Mouse (Mus musculus): ENCODE results near the gene Irak1. TPM values are rescaled to one million over a fixed set of nuclear protein-coding genes. Genes with fewer than 3 reads are reported as not detected.

The Irak1 gene
- polyA plus RNA-seq, 1 experiment from 2014 or later: 56.7 TPM

DNA sequence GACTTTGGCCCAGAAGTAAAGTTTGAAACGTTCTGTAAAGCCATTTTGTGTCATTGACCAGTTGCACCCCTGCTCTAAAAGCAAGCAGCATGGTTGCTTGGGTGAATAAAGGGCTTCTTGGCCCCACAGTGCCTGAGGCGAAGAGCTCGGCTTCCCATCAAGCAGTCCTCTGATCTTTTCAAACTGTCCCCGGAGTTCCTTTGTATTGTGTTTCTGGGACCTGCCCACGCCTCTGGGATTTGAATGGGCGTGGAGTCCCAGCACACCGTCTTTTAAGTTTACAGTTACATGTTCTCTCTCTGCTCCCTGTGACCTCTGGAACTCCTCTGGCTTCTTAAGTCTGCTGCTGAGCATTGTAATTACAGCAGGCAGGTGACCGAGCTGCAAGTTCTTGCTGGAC is 15.7 kb downstream of the Irak1 start:
- H3K4me1 ChIP-seq (replicated peaks; ENCODE audit: control insufficient read depth, insufficient read depth, low read length): no peaks in the 10 kb centered on the region
- 26% methylated on average over 8 of the region's 8 CpGs for WGBS
- H3K9me3 ChIP-seq (ENCODE audit: control insufficient read depth, low read length): no peaks in the 10 kb centered on the region
- ATAC-seq (replicated peaks; ENCODE audit: low FRiP score) (no peak), DNase-seq (ENCODE audit: low spot score) (peak; percentile 52)
- no peak overlapping the region for H3K27ac ChIP-seq (ENCODE audit: low read depth, low read length)
- H3K9ac ChIP-seq (ENCODE audit: low read length): no peak overlapping the region
- H3K36me3 ChIP-seq (ENCODE audit: control insufficient read depth, insufficient read depth, low read length): no peaks in the 10 kb centered on the region
- no peak overlapping the region for H3K4me3 ChIP-seq (ENCODE audit: low read depth, low read length)
- no peaks in the 10 kb centered on the region for H3K27me3 ChIP-seq (ENCODE audit: control insufficient read depth, insufficient read depth, low read length)
- no peak overlapping the region for H3K4me2 ChIP-seq (ENCODE audit: low read depth, low read length, severe bottlenecking)

DNA sequence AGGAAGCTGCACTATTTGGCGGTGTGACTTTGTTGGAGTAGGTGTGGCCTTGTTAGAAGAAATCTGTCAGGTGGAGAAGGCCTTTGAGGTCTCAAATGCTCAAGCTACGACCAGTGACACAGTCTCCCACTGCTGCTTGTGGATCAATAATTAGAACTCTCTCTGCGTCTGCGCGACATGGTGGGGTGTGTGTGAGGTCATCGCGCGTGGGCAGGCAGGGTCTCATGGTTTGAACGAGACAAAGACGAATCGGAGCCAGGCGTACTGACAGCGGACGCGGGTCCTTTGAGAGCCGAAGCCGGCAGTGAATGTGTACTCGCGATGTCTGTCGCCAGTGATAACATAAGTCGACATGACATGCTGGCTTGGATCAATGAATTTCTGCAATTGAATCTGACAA is 17.3 kb downstream of the Irak1 start:
- no peak overlapping the region for H3K9ac ChIP-seq (ENCODE audit: low read length)
- H3K27me3 ChIP-seq (ENCODE audit: control insufficient read depth, insufficient read depth, low read length): no peaks in the 10 kb centered on the region
- ATAC-seq (replicated peaks; ENCODE audit: low FRiP score): no peak
- 86% methylated on average over 21 of the region's 21 CpGs for WGBS
- no peaks in the 10 kb centered on the region for H3K4me1 ChIP-seq (replicated peaks; ENCODE audit: control insufficient read depth, insufficient read depth, low read length)
- H3K27ac ChIP-seq (ENCODE audit: low read depth, low read length): no peak overlapping the region
- H3K4me2 ChIP-seq (ENCODE audit: low read depth, low read length, severe bottlenecking): no peak overlapping the region
- no peaks in the 10 kb centered on the region for H3K36me3 ChIP-seq (ENCODE audit: control insufficient read depth, insufficient read depth, low read length)
- no peaks in the 10 kb centered on the region for H3K9me3 ChIP-seq (ENCODE audit: control insufficient read depth, low read length)
- no peak overlapping the region for H3K4me3 ChIP-seq (ENCODE audit: low read depth, low read length)
- no peak for DNase-seq (ENCODE audit: low spot score)

DNA sequence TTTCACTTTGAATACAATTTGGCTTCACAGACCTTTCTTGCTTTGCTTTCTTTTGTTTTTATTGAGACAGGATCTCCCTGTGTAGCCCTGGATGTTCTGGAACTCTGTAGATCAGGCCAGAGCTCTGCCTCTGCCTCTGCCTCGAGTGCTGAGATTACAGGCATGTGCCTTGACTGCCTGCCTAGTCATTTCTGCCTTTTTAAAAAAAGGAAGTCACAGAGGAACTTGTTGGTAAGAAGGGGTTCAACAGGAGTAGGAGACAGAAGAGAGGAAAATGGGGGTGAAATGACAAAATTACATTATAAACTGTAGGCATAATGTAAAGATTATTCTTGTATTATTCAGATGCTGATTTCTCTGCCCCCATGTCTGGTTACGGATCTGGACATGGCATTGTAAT is 20.1 kb downstream of the Irak1 start:
- no peaks in the 10 kb centered on the region for H3K9me3 ChIP-seq (ENCODE audit: control insufficient read depth, low read length)
- ATAC-seq (replicated peaks; ENCODE audit: low FRiP score) (no peak), DNase-seq (ENCODE audit: low spot score) (no peak)
- 68% methylated on average over 2 of the region's 2 CpGs for WGBS
- H3K27me3 ChIP-seq (ENCODE audit: control insufficient read depth, insufficient read depth, low read length): no peaks in the 10 kb centered on the region
- no peak overlapping the region for H3K4me2 ChIP-seq (ENCODE audit: low read depth, low read length, severe bottlenecking)
- H3K36me3 ChIP-seq (ENCODE audit: control insufficient read depth, insufficient read depth, low read length): no peaks in the 10 kb centered on the region
- no peaks in the 10 kb centered on the region for H3K4me1 ChIP-seq (replicated peaks; ENCODE audit: control insufficient read depth, insufficient read depth, low read length)
- H3K27ac ChIP-seq (ENCODE audit: low read depth, low read length): no peak overlapping the region
- H3K4me3 ChIP-seq (ENCODE audit: low read depth, low read length): no peak overlapping the region
- H3K9ac ChIP-seq (ENCODE audit: low read length): no peak overlapping the region

DNA sequence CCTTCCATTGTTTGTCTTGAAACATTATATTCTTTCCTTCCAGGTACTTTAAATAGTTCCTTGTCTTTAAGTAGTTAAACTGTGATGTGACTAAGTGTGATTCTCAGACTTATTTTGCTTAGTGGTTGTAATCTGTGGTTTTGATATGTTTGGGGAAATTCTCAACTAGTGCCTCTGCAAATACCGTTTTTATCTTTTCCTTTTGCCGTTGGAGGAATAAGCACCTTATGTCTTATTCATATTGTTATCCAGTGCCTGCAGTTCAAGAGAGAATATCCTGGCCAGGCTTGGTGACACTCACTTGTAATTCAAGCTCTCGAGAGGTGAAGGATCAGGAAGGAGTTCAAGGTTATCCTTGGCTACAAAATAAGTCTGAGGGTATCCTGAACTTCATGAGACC is 22.7 kb downstream of the Irak1 start:
- ATAC-seq (replicated peaks; ENCODE audit: low FRiP score) (no peak), DNase-seq (ENCODE audit: low spot score) (no peak)
- WGBS: 79% methylated on average over 3 of the region's 3 CpGs
- Histone ChIP-seq H3K4me1 (replicated peaks; ENCODE audit: control insufficient read depth, insufficient read depth, low read length) (no peaks in the 10 kb centered on the region), H3K36me3 (ENCODE audit: control insufficient read depth, insufficient read depth, low read length) (no peaks in the 10 kb centered on the region), H3K9me3 (ENCODE audit: control insufficient read depth, low read length) (no peaks in the 10 kb centered on the region), H3K27me3 (ENCODE audit: control insufficient read depth, insufficient read depth, low read length) (no peaks in the 10 kb centered on the region), H3K27ac (ENCODE audit: low read depth, low read length) (no peak overlapping the region), H3K4me2 (ENCODE audit: low read depth, low read length, severe bottlenecking) (no peak overlapping the region), H3K4me3 (ENCODE audit: low read depth, low read length) (no peak overlapping the region), H3K9ac (ENCODE audit: low read length) (no peak overlapping the region)

DNA sequence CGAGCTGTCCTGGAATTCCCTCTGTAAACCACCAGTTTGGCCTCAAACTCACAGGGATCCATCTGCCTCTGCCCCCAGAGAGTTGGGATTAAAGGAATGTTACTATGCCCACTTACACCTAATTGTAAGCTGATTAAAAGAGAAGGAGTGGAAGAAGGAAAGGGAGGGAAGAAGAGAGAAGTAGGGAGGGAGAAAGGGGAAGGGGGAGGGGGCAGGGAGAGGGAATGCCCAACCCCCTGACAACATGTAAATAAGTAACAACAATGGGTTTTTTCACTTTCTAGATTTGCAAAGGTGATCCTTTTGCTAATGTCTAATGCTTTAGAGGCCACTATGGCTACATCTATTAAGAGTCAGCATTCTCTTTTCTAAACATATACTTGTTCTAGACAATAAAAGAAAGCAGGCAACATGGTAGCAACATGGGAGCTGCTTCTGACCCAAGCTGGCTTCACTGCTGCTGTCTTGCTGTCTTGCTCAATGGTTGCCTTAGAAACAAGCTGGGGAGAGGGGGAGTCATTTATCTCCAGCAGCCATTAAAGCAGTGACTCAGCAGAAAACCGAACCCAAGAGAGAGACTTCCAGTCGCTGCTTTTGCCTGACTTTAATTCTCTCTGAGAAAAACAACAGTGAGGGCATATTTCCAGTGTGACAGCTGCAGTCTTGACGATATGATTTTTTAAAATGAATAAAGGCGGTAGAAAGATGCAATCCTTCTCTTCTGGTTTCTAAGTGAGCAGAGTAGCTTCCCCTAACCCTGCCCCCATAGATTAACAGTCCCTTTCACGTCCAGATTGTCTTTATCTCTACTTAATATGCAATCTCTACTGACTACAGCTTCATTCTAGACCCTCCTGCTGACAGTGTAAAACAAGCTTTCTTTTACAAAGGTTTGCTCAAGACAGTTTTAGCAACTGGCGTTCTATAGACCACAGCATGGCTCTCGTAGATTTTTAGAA is 24.5 kb downstream of the Irak1 start:
- no peaks in the 10 kb centered on the region for H3K4me1 ChIP-seq (replicated peaks; ENCODE audit: control insufficient read depth, insufficient read depth, low read length)
- H3K4me3 ChIP-seq (ENCODE audit: low read depth, low read length): no peak overlapping the region
- no peaks in the 10 kb centered on the region for H3K36me3 ChIP-seq (ENCODE audit: control insufficient read depth, insufficient read depth, low read length)
- ATAC-seq (replicated peaks; ENCODE audit: low FRiP score) (peak; percentile 82), DNase-seq (ENCODE audit: low spot score) (peak; percentile 52)
- no peaks in the 10 kb centered on the region for H3K27me3 ChIP-seq (ENCODE audit: control insufficient read depth, insufficient read depth, low read length)
- 25% methylated on average over 8 of the region's 8 CpGs for WGBS
- peak overlapping the region; percentile 70 for H3K27ac ChIP-seq (ENCODE audit: low read depth, low read length)
- no peaks in the 10 kb centered on the region for H3K9me3 ChIP-seq (ENCODE audit: control insufficient read depth, low read length)
- H3K4me2 ChIP-seq (ENCODE audit: low read depth, low read length, severe bottlenecking): no peak overlapping the region
- no peak overlapping the region for H3K9ac ChIP-seq (ENCODE audit: low read length)

DNA sequence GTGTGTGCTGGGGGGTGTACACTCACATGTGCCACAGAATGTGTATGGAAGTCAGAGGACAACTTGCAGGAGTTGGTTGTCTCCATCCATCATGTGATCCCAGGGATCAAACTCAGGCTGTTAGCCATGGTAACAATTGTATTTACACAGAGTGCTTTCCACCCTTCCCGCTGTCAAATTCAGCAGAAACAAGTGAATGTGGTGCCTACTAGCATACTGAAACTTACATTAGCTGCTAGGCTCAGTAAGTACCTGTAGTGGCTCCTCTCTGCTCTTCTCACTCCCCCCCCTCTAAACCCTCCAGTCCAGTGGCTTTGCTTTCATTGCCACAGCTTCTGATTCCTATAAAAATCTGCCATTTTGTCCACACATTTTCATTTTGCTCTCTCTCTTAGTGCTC is 45.9 kb downstream of the Irak1 start:
- no peak for DNase-seq (ENCODE audit: low spot score)
- Histone ChIP-seq H3K4me3 (ENCODE audit: low read depth, low read length) (no peak overlapping the region), H3K27me3 (ENCODE audit: control insufficient read depth, insufficient read depth, low read length) (no peaks in the 10 kb centered on the region), H3K36me3 (ENCODE audit: control insufficient read depth, insufficient read depth, low read length) (no peaks in the 10 kb centered on the region), H3K4me1 (replicated peaks; ENCODE audit: control insufficient read depth, insufficient read depth, low read length) (no peaks in the 10 kb centered on the region), H3K27ac (ENCODE audit: low read depth, low read length) (no peak overlapping the region), H3K9me3 (ENCODE audit: control insufficient read depth, low read length) (no peaks in the 10 kb centered on the region), H3K4me2 (ENCODE audit: low read depth, low read length, severe bottlenecking) (no peak overlapping the region), H3K9ac (ENCODE audit: low read length) (no peak overlapping the region)
- no peak for ATAC-seq (replicated peaks; ENCODE audit: low FRiP score)
- 88% methylated on average over 1 of the region's 1 CpGs for WGBS

DNA sequence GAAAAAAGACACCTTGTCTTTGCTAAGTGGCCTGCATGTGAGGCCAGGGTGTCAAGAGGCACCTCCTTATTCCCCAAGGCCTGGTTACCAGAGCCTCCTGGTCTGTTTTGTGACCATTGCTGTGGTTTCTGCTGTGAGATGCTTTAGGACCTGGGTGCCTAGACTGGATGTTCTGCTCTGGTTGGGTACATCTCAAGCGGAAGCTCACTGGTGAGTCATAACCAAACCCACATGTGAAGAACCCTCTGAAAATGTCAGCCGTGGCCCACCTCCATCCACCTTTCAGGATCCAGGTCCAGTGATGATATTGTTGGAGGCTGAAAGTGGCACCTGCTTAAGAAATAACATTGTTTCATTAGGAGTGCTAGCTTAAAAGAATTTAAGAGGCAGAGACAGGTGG is 47.4 kb downstream of the Irak1 start:
- no peaks in the 10 kb centered on the region for H3K27me3 ChIP-seq (ENCODE audit: control insufficient read depth, insufficient read depth, low read length)
- no peak overlapping the region for H3K27ac ChIP-seq (ENCODE audit: low read depth, low read length)
- no peaks in the 10 kb centered on the region for H3K9me3 ChIP-seq (ENCODE audit: control insufficient read depth, low read length)
- H3K4me2 ChIP-seq (ENCODE audit: low read depth, low read length, severe bottlenecking): no peak overlapping the region
- ATAC-seq (replicated peaks; ENCODE audit: low FRiP score) (no peak), DNase-seq (ENCODE audit: low spot score) (no peak)
- no peaks in the 10 kb centered on the region for H3K4me1 ChIP-seq (replicated peaks; ENCODE audit: control insufficient read depth, insufficient read depth, low read length)
- 85% methylated on average over 2 of the region's 2 CpGs for WGBS
- H3K36me3 ChIP-seq (ENCODE audit: control insufficient read depth, insufficient read depth, low read length): no peaks in the 10 kb centered on the region
- no peak overlapping the region for H3K4me3 ChIP-seq (ENCODE audit: low read depth, low read length)
- no peak overlapping the region for H3K9ac ChIP-seq (ENCODE audit: low read length)

DNA sequence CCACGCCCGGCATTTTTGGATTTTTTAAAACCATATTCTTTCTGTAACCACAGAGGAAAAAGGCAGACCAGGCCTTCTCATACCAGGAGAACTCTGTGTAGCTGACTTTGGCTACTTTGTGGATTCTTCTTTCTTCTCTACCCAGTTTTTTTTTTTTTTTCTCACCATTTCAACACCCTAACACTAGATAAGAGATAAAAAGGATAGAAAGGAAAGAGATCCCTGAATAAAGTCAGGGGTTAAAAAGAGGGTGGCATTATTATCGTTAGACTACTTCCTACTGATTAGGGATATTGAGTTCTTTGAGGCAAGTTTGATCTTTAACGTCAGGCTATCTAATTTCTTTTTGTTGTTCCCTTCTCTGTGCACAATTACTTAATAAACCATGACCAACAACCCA is 50.9 kb downstream of the Irak1 start:
- Histone ChIP-seq H3K4me2 (ENCODE audit: low read depth, low read length, severe bottlenecking) (no peak overlapping the region), H3K4me3 (ENCODE audit: low read depth, low read length) (no peak overlapping the region), H3K27me3 (ENCODE audit: control insufficient read depth, insufficient read depth, low read length) (no peaks in the 10 kb centered on the region), H3K4me1 (replicated peaks; ENCODE audit: control insufficient read depth, insufficient read depth, low read length) (no peaks in the 10 kb centered on the region), H3K9ac (ENCODE audit: low read length) (no peak overlapping the region), H3K36me3 (ENCODE audit: control insufficient read depth, insufficient read depth, low read length) (no peaks in the 10 kb centered on the region), H3K27ac (ENCODE audit: low read depth, low read length) (no peak overlapping the region), H3K9me3 (ENCODE audit: control insufficient read depth, low read length) (no peaks in the 10 kb centered on the region)
- ATAC-seq (replicated peaks; ENCODE audit: low FRiP score): no peak
- no peak for DNase-seq (ENCODE audit: low spot score)
- 81% methylated on average over 4 of the region's 4 CpGs for WGBS

DNA sequence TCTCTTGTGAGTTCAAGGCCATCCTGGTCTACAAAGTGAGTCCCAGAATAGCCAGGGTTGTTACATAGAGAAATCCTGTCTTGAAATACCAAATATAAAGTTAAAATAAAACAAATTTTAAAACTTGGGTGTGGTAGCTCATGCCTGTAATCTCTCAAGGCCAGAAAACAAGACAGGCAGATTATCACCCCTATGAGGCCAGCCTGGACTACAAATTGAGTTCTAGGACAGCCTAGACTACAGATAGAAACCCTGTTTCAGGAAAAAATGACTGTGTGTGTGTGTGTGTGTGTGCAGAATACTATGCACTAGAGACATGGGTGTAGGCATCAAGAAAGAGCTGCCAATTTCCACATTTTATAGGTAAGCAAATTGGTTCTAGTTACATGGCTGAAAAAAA is 52.9 kb downstream of the Irak1 start:
- Histone ChIP-seq H3K4me2 (ENCODE audit: low read depth, low read length, severe bottlenecking) (no peak overlapping the region), H3K9me3 (ENCODE audit: control insufficient read depth, low read length) (no peaks in the 10 kb centered on the region), H3K36me3 (ENCODE audit: control insufficient read depth, insufficient read depth, low read length) (no peaks in the 10 kb centered on the region), H3K27me3 (ENCODE audit: control insufficient read depth, insufficient read depth, low read length) (no peaks in the 10 kb centered on the region), H3K4me1 (replicated peaks; ENCODE audit: control insufficient read depth, insufficient read depth, low read length) (no peaks in the 10 kb centered on the region), H3K9ac (ENCODE audit: low read length) (no peak overlapping the region), H3K27ac (ENCODE audit: low read depth, low read length) (no peak overlapping the region), H3K4me3 (ENCODE audit: low read depth, low read length) (no peak overlapping the region)
- ATAC-seq (replicated peaks; ENCODE audit: low FRiP score) (no peak), DNase-seq (ENCODE audit: low spot score) (no peak)
